Mouse (Mus musculus) spleen, adult 2 months (tissue): ENCODE results near the gene Myt1l. TPM values are rescaled to one million over a fixed set of nuclear protein-coding genes. Genes with fewer than 3 reads are reported as not detected.

Experiments
- DNase-seq, 2 experiments: peaks; one replicate each; pipeline versions ENCODE4 v3.0.0 to v3.0.0-alpha.2; 2012 to 2021; ENCODE audit warnings: low spot score in 2 of 2, low read depth in 1 of 2
- H3K27ac ChIP-seq: fragments of 200-500 bp; 2 replicates; pipeline ENCODE4 v1.5.1; 2012; ENCODE audit warnings: low read length, inconsistent platforms; ENCODE audit not compliant: insufficient read depth
- H3K27me3 ChIP-seq: fragments of 200-500 bp; 2 replicates; pipeline ENCODE4 v1.6.1; 2012; ENCODE audit warnings: mild to moderate bottlenecking, moderate library complexity, low read length, inconsistent platforms; ENCODE audit not compliant: control insufficient read depth, insufficient read depth
- H3K36me3 ChIP-seq: fragments of 200-500 bp; 2 replicates; pipeline ENCODE4 v1.6.1; 2012; ENCODE audit warnings: mild to moderate bottlenecking, low read length, inconsistent platforms; ENCODE audit not compliant: control insufficient read depth, insufficient read depth
- H3K4me1 ChIP-seq: fragments of 200-500 bp; 2 replicates; pipeline ENCODE4 v1.6.1; 2011; ENCODE audit warnings: inconsistent platforms; ENCODE audit not compliant: control insufficient read depth, insufficient read depth, insufficient read length
- H3K4me3 ChIP-seq: fragments of 200-500 bp; 2 replicates; pipeline ENCODE4 v1.5.1; 2011; ENCODE audit warnings: mild to moderate bottlenecking, inconsistent platforms; ENCODE audit not compliant: insufficient read depth, insufficient read length; ENCODE audit errors: extremely low read depth
- CTCF ChIP-seq: fragments of 200-500 bp; IDR thresholded peaks from 2 replicates; pipeline ENCODE4 v1.5.1; 2011; ENCODE audit warnings: mild to moderate bottlenecking, inconsistent platforms; ENCODE audit not compliant: insufficient read depth, insufficient read length, insufficient replicate concordance; ENCODE audit errors: extremely low read depth
- POLR2A ChIP-seq: fragments of 200-500 bp; IDR thresholded peaks from 2 replicates; pipeline ENCODE4 v1.6.1; 2011; ENCODE audit warnings: low read depth, low read length, inconsistent platforms
- WGBS: fragments of 180-500 bp; shearing (Covaris S2); methylation state at CpG from one replicate; pipeline ENCODE4 v1.1.7; 2018; 5-methylcytosine and 5-hydroxymethylcytosine counted together
- polyA plus RNA-seq: library from polyadenylated mRNA; depleted of rRNA; stranded (reverse); fragments of >200 nt; gene quantifications from 2 replicates; pipeline ENCODE4 v1.2.3, GENCODE M21; 2012

The Myt1l gene
- polyA plus RNA-seq, 1 experiment = not detected

DNA sequence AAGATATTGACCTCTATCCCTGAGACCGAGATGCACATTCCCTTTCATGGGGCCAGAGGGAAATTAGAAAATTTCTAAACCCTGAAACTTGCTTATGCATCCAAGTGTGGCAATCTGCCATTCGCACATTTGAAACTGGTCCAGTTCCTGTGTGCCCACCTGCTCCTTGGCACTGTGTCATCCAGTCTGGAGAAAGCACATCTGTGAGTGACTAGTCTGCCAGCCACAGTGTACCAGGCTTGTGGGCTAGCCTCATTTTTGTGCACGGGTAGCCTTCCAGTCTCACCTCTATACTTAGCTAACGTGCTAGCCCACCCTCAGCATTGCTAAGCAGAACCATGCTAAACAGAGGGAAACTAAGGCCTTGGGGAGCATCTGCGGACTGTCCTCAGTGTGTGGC is 356.2 kb downstream of the Myt1l start:
- Histone ChIP-seq H3K36me3 (no peaks in the 10 kb centered on the region), H3K27me3 (no peaks in the 10 kb centered on the region), H3K27ac (no peak overlapping the region), H3K4me3 (no peak overlapping the region), H3K4me1 (no peaks in the 10 kb centered on the region)
- WGBS = 79% methylated on average over 5 of the region's 5 CpGs
- DNase-seq = no peak
- TF ChIP-seq POLR2A (no peak), CTCF (no peak)

- Histone ChIP-seq H3K36me3 (no peaks in the 10 kb centered on the region), H3K27me3 (no peaks in the 10 kb centered on the region), H3K4me3 (no peak overlapping the region), H3K27ac (no peak overlapping the region), H3K4me1 (no peaks in the 10 kb centered on the region)
- no peak for TF ChIP-seq POLR2A
- no peak for TF ChIP-seq CTCF
- WGBS = 26% methylated on average over 3 of the region's 3 CpGs
- no peak for DNase-seq
Observed at GRCm38 (mm10) chr12:29894669-29895068, 366.5 kb downstream of the Myt1l start.

DNA sequence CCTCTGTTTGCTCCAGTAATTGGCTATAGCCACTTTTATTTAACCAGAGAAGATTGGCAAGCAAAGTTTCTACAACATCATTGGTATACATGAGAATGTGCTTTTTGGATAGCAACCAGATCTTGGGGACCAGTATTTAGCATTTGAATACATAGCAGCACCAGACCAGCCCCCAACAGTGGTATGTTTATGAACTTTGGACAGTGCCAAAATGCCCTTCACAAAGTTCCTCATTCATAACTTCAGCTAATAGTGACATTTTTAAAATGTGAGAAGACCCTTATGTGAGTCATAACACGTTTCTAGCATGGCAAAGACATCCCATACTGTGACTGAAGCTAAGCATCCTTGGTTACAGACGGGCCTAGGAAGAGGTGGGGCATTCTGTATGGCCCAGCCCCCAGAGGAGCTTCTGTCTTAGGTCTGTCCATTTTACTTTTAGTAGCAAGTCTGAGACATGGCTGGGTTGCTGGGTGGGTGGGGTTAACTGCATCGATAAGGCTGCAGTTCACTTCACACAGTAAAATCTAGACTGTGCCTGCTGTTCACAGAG is 369.4 kb downstream of the Myt1l start:
- no peaks in the 10 kb centered on the region for H3K27me3 ChIP-seq
- no peak for DNase-seq
- 74% methylated on average over 3 of the region's 3 CpGs for WGBS
- TF ChIP-seq CTCF (no peak), POLR2A (no peak)
- H3K27ac ChIP-seq = no peak overlapping the region
- no peaks in the 10 kb centered on the region for H3K36me3 ChIP-seq
- H3K4me3 ChIP-seq = no peak overlapping the region
- no peaks in the 10 kb centered on the region for H3K4me1 ChIP-seq

GRCm38 (mm10) chr12:29904101-29904874 is 376.1 kb downstream of the Myt1l start:
- no peak for TF ChIP-seq POLR2A
- TF ChIP-seq CTCF = no peak
- Histone ChIP-seq H3K36me3 (no peaks in the 10 kb centered on the region), H3K27ac (no peak overlapping the region), H3K27me3 (no peaks in the 10 kb centered on the region), H3K4me3 (no peak overlapping the region), H3K4me1 (no peaks in the 10 kb centered on the region)
- no peak for DNase-seq
- WGBS = 65% methylated on average over 4 of the region's 4 CpGs

GRCm38 (mm10) chr12:29907056-29907455 is 378.9 kb downstream of the Myt1l start:
- no peak for DNase-seq
- TF ChIP-seq CTCF (no peak), POLR2A (no peak)
- Histone ChIP-seq H3K27ac (no peak overlapping the region), H3K4me3 (no peak overlapping the region), H3K27me3 (no peaks in the 10 kb centered on the region), H3K4me1 (no peaks in the 10 kb centered on the region), H3K36me3 (no peaks in the 10 kb centered on the region)
- WGBS = 59% methylated on average over 2 of the region's 2 CpGs

DNA sequence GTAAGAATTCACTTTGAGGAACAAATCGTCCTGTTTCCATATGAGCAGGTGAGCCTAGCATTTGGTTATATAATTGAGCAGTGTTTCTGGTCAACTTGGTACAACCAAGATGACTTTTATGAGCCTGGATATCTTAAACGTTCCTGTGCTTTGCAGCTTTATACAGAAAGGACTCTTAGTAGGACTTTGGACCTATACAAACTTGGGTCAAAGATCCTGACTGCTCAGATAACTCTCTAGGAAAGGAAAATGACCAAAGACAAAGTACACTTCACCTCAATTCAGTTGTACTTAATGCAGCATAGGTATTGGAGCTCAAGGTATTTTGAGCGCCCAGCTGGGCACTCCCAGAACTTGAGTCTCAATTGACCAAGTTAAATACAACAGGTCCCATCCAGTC is 388.0 kb downstream of the Myt1l start:
- no peak overlapping the region for H3K27ac ChIP-seq

GRCm38 (mm10) chr12:29916807-29917206 is 388.6 kb downstream of the Myt1l start:
- no peak for DNase-seq
- Histone ChIP-seq H3K4me3 (no peak overlapping the region), H3K36me3 (no peaks in the 10 kb centered on the region), H3K27ac (no peak overlapping the region), H3K27me3 (no peaks in the 10 kb centered on the region), H3K4me1 (no peaks in the 10 kb centered on the region)
- TF ChIP-seq POLR2A (no peak), CTCF (no peak)
- 88% methylated on average over 6 of the region's 6 CpGs for WGBS

More for the DNA sequence above, 388.0 kb downstream of the Myt1l start:
- TF ChIP-seq POLR2A (no peak), CTCF (no peak)
- no peak for DNase-seq
- no peaks in the 10 kb centered on the region for H3K4me1 ChIP-seq
- H3K36me3 ChIP-seq = no peaks in the 10 kb centered on the region
- 77% methylated on average over 3 of the region's 3 CpGs for WGBS
- H3K27me3 ChIP-seq = no peaks in the 10 kb centered on the region
- no peak overlapping the region for H3K4me3 ChIP-seq
